ENCODE assay signal across 9 mouse cellular contexts in genomic region chr4:105626371-105627320, GRCm38 (mm10).
A peak's percentile ranks its signal among the peaks of the same experiment; 100 is the strongest.
DNase-seq lines count a peak whose midpoint lies in the region; ATAC-seq and TF ChIP-seq lines count a peak whose summit lies in the region.
"Had no signal": no experiment of that assay in that cellular context is flagged by ENCODE, and none has a peak within 500 bp of the region (broad histone marks: within the 10 kb centered on the region; RNA-seq: fewer than 3 reads in every experiment).

No protein-coding gene starts in this region.

- ATAC-seq in lung, embryonic 14.5 days (ENCODE audit: insufficient read depth) = peak; percentile 96
- ATAC-seq in erythroid progenitor cell, adult 5-6 weeks (replicated peaks; ENCODE audit: low FRiP score, poor library complexity, severe bottlenecking) = no peak
- ATAC-seq in neural tube, embryonic 15.5 days (ENCODE audit: low FRiP score) = no peak

- H3K9ac ChIP-seq in heart, adult 2 months (ENCODE audit: low read depth, low read length) = no peak overlapping the region
- no peak overlapping the region for H3K9ac ChIP-seq in lung, embryonic 14.5 days
- H3K9ac ChIP-seq in neural tube, embryonic 15.5 days (replicated peaks) = no peak overlapping the region

- no peak for TF ChIP-seq POLR2A in heart, adult 2 months (IDR thresholded peaks at IDR 0.05; ENCODE audit: insufficient read depth, low read depth, low read length)

- H3K79me2 ChIP-seq in heart, adult 2 months (replicated peaks; ENCODE audit: control insufficient read depth, insufficient read depth, low read length) = no peaks in the 10 kb centered on the region

- no peaks in the 10 kb centered on the region for H3K27me3 ChIP-seq in heart, adult 2 months (ENCODE audit: control insufficient read depth, insufficient read depth, low read length)
- no peaks in the 10 kb centered on the region for H3K27me3 ChIP-seq in heart, embryonic 10.5 days (ENCODE audit: insufficient read depth, poor library complexity, severe bottlenecking)
- no peaks in the 10 kb centered on the region for H3K27me3 ChIP-seq in lung, embryonic 14.5 days (ENCODE audit: insufficient read depth, low read length)
- H3K27me3 ChIP-seq in neural tube, embryonic 15.5 days (replicated peaks) = no peaks in the 10 kb centered on the region

- peak; percentile 35 to 65 for DNase-seq in heart, adult 2 months
- DNase-seq in heart, embryonic 10.5 days (ENCODE audit: low spot score) = no peak
- DNase-seq in adrenal gland, postnatal 10 days = peak; percentile 43
- DNase-seq in heart, adult 8-10 months (ENCODE audit: low spot score) = peak; percentile 31
- DNase-seq in lung, embryonic 14.5 days = peak; percentile 94
- no peak for DNase-seq in c-Kit-positive CD71-positive TER-119-positive erythroid progenitor cells, embryonic 14.5 days (ENCODE audit: low spot score)

- H3K27ac ChIP-seq in heart, adult 2 months = no peak overlapping the region; the same call in 1 of the 2 replicates
- no peak overlapping the region for H3K27ac ChIP-seq in heart, embryonic 10.5 days
- H3K27ac ChIP-seq in lung, embryonic 14.5 days (ENCODE audit: low read depth) = peak overlapping the region; percentile 25; the same call in 1 of the 2 replicates
- no peak overlapping the region for H3K27ac ChIP-seq in neural tube, embryonic 15.5 days (replicated peaks)
- H3K27ac ChIP-seq: macrophage had no signal

- no peak for TF ChIP-seq CTCF in heart, adult 2 months (IDR thresholded peaks at IDR 0.05)
- no peak for TF ChIP-seq CTCF in lung, embryonic 14.5 days (IDR thresholded peaks at IDR 0.05; ENCODE audit: low read depth)

- H3K4me2 ChIP-seq in lung, embryonic 14.5 days = no peak overlapping the region
- no peak overlapping the region for H3K4me2 ChIP-seq in neural tube, embryonic 15.5 days

- no peak overlapping the region for H3K4me3 ChIP-seq in heart, adult 2 months
- H3K4me3 ChIP-seq in heart, embryonic 10.5 days = no peak overlapping the region
- no peak overlapping the region for H3K4me3 ChIP-seq in lung, embryonic 14.5 days (ENCODE audit: low read depth, low read length)
- H3K4me3 ChIP-seq in neural tube, embryonic 15.5 days (replicated peaks) = no peak overlapping the region

- H3K4me1 ChIP-seq in heart, adult 2 months (ENCODE audit: control insufficient read depth, insufficient read depth, low read length) = no peaks in the 10 kb centered on the region; the same call in 1 of the 2 replicates
- 0 out of 2 replicates have a peak, but pooled peaks cover 9% of the 10 kb centered on the region for H3K4me1 ChIP-seq in heart, embryonic 10.5 days
- 0 out of 2 replicates have a peak, but pooled peaks cover 2% of the 10 kb centered on the region for H3K4me1 ChIP-seq in lung, embryonic 14.5 days (ENCODE audit: insufficient read depth)
- H3K4me1 ChIP-seq in neural tube, embryonic 15.5 days = no peaks in the 10 kb centered on the region

- TF ChIP-seq EP300 in heart, adult 2 months (IDR thresholded peaks at IDR 0.05; ENCODE audit: insufficient read depth, low read depth, low read length) = no peak

- no peaks in the 10 kb centered on the region for H3K36me3 ChIP-seq in heart, adult 2 months (ENCODE audit: control insufficient read depth, insufficient read depth, low read length)
- H3K36me3 ChIP-seq in heart, embryonic 10.5 days = no peaks in the 10 kb centered on the region
- no peaks in the 10 kb centered on the region for H3K36me3 ChIP-seq in lung, embryonic 14.5 days (ENCODE audit: insufficient read depth)
- H3K36me3 ChIP-seq in neural tube, embryonic 15.5 days = no peaks in the 10 kb centered on the region

- WGBS in heart, adult 2 months = 45% methylated on average over 14 of the region's 14 CpGs
- 71% methylated on average over 14 of the region's 14 CpGs for WGBS in heart, embryonic 10.5 days
- 40% methylated on average over 14 of the region's 14 CpGs for whole genome bisulfite sequencing in lung, embryonic 14.5 days
- 81% methylated on average over 14 of the region's 14 CpGs for WGBS in neural tube, embryonic 15.5 days

- no peaks in the 10 kb centered on the region for H3K9me3 ChIP-seq in heart, embryonic 10.5 days
- no peaks in the 10 kb centered on the region for H3K9me3 ChIP-seq in lung, embryonic 14.5 days (ENCODE audit: low read depth, low read length)
- H3K9me3 ChIP-seq in neural tube, embryonic 15.5 days (replicated peaks) = no peaks in the 10 kb centered on the region

- intact Hi-C loops in heart, adult 2 months (cut with DNase I) = no loop called here

Comparison
In these comparisons a context has a peak if more than half of its experiments do, and no peak if none do; other contexts are left out.
1. DNase-seq: peak in heart, adult 2 months (2 of 2), adrenal gland, postnatal 10 days (single experiment), heart, adult 8-10 months (single experiment) and lung, embryonic 14.5 days (single experiment); none in heart, embryonic 10.5 days (single experiment) and c-Kit-positive CD71-positive TER-119-positive erythroid progenitor cells, embryonic 14.5 days (single experiment).